Mouse (Mus musculus) ES-Bruce4 (cell line): ENCODE measurements around the gene Zcchc14.

Experiments used
- CTCF ChIP-seq: IDR thresholded peaks from one replicate; pipeline ENCODE4 v1.8.1; 2011; ENCODE audit warnings: low read depth, low read length
- EP300 ChIP-seq: IDR thresholded peaks from 2 replicates; pipeline ENCODE4 v1.6.1; 2011; ENCODE audit warnings: low read depth, low read length; ENCODE audit not compliant: insufficient read depth
- POLR2A ChIP-seq: IDR thresholded peaks from one replicate; pipeline ENCODE4 v1.8.1; 2011; ENCODE audit warnings: low read length; ENCODE audit not compliant: insufficient read depth

- TF ChIP-seq POLR2A (no peak), CTCF (no peak), EP300 (no peak)
Measured at GRCm38 (mm10) chr8:121562941-121563351, 89.8 kb downstream of the Zcchc14 start.
